Mouse (Mus musculus) heart, postnatal 4 days (tissue): ENCODE results near the gene Prpf31. TPM values are rescaled to one million over a fixed set of nuclear protein-coding genes. Genes with fewer than 3 reads are reported as not detected.

ENCODE experiments used
- DNase-seq: peaks from one replicate; pipeline ENCODE4 v3.0.0; 2021
- microRNA-seq, 2 experiments: library from miRNA; unstranded; fragments of <30 nt; microRNA quantifications; one replicate each; pipeline ENCODE4 v1.2.0; 2021 to 2022
- total RNA-seq, 2 experiments: library from RNA; stranded (reverse); gene quantifications; 2 replicates each; pipeline ENCODE4 v1.2.3; 2021

Gene Prpf31
- total RNA-seq, 2 experiments from 2014 or later: 37.5 to 40.3 TPM

DNA sequence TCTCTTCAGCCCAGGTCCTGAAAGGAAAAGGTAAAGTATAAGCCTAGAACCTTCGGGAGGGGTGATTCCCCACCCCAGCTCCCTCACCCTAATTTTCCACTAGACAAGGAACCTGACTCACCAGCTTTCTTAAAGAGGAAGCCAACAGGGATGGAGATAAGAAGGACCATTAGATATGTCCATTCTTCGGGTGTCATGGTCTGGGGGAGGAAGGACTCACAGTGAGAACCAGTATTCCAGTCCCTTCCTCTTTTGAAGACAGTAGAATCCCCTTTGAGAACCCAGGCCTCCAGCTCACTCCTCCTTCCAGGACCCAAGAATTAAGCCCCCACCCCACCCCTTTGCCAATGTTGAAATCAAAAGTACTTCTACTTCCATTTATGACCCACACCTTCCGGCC, 62.1 kb downstream of the Prpf31 start:
- DNase-seq: no peak

Small RNA genes lying within 50 kb of the gene (microRNA-seq; reads per million reads assigned to microRNA genes)
- 0 reads per million in 2 experiments for gene Gm25100
- 5.1 to 5.2 reads per million in 2 experiments for gene Mir3572

Other genes with a start within 250 kb of the Prpf31 start
- gene Cacng8, start 239.3 kb upstream of the Prpf31 start, total RNA-seq: under 1 TPM in 1 of 2 experiments, not detected in 1; 0.18 TPM
- 1 to 10 TPM; 7.9 to 9.0 TPM for gene Cacng6, start 205.8 kb upstream of the Prpf31 start, total RNA-seq
- gene Tarm1, start 127.4 kb upstream of the Prpf31 start, total RNA-seq: not detected
- under 1 TPM; 0.52 to 0.81 TPM for gene Oscar, start 13.8 kb upstream of the Prpf31 start, total RNA-seq
- 1,000 to 10,000 TPM; 1,232 to 1,303 TPM for gene Ndufa3, start 12.6 kb upstream of the Prpf31 start, total RNA-seq
- 10 to 100 TPM; 18.0 to 23.0 TPM for gene Tfpt, start 56 bp upstream of the Prpf31 start, total RNA-seq
- 10 to 100 TPM; 37.9 to 38.3 TPM for gene Cnot3, start 15.3 kb downstream of the Prpf31 start, total RNA-seq
- gene Leng1, start 35.9 kb downstream of the Prpf31 start, total RNA-seq: 10 to 100 TPM in 1 of 2 experiments, 1 to 10 TPM in 1; 8.5 to 10.2 TPM
- gene Tmc4, start 47.6 kb downstream of the Prpf31 start, total RNA-seq: 1 to 10 TPM; 2.2 to 2.4 TPM
- 100 to 1,000 TPM; 127 to 133 TPM for gene Tsen34, start 62.9 kb downstream of the Prpf31 start, total RNA-seq
- 10 to 100 TPM; 29.7 to 32.3 TPM for gene Mboat7, start 63.5 kb downstream of the Prpf31 start, total RNA-seq
- 100 to 1,000 TPM; 875 to 920 TPM for gene Rps9, start 74.0 kb downstream of the Prpf31 start, total RNA-seq
- under 1 TPM; 0.43 to 0.64 TPM for gene Pirb, start 90.4 kb downstream of the Prpf31 start, total RNA-seq
- gene Gm15448, start 195.7 kb downstream of the Prpf31 start, total RNA-seq: not detected
- gene Pira2, start 215.1 kb downstream of the Prpf31 start, total RNA-seq: under 1 TPM in 1 of 2 experiments, not detected in 1; 0.14 TPM